Mouse (Mus musculus): ENCODE measurements around the gene Ace2.

DNA sequence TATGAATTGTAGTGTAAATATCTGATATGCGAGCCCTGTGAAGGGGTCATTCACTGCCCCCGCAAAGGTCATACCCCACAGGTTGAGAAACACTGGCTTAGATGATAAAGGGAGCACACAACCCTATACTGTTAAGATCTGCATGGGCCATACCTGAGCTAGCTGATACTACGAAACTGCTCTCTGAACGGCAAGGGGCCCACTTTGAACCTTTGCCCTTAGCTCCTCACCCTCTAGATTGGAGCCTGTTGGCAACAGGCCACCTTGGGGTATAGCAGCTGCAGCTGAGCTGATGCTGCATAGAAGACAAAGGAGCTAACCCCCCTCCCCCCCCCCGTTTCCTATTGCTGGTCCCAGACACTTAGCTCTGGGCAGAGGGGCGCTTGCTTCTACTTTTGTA is 36.5 kb upstream of the Ace2 start:
- TF ChIP-seq POLR2A (IDR thresholded peaks at IDR 0.05; ENCODE audit: control insufficient read depth in 1 of 2, insufficient read depth in 1 of 2, low read depth in 1 of 2, low read length in 2 of 2, poor library complexity in 1 of 2), result no peak
- TF ChIP-seq MAFK (IDR thresholded peaks at IDR 0.05; ENCODE audit: borderline replicate concordance, low read depth, low read length), result no peak
- TF ChIP-seq CTCF (IDR thresholded peaks at IDR 0.05 in 2 of 3, conservative IDR thresholded peaks at IDR 0.05 in 1 of 3; ENCODE audit: control insufficient read depth in 1 of 3, insufficient read depth in 1 of 3, low read depth in 2 of 3, low read length in 3 of 3, poor library complexity in 1 of 3, severe bottlenecking in 1 of 3), result no peak
- no peak for TF ChIP-seq MEF2A (IDR thresholded peaks at IDR 0.05; ENCODE audit: extremely low read depth, insufficient replicate concordance, low read depth, low read length, poor library complexity, severe bottlenecking)
- TF ChIP-seq EP300 (IDR thresholded peaks at IDR 0.05; ENCODE audit: low read depth in 1 of 2, low read length in 2 of 2), result no peak
- TF ChIP-seq MXI1 (IDR thresholded peaks at IDR 0.05; ENCODE audit: low read depth, low read length), result no peak
- TF ChIP-seq ZNF384 (IDR thresholded peaks at IDR 0.05; ENCODE audit: low read depth, low read length), result no peak

Measured in MEL (cell line).